Mouse (Mus musculus) ES-Bruce4 (cell line): ENCODE results near the gene Entpd7.

Experiments
- CTCF ChIP-seq: IDR thresholded peaks from one replicate; pipeline ENCODE4 v1.8.1; 2011; ENCODE audit warnings: low read depth, low read length
- EP300 ChIP-seq: IDR thresholded peaks from 2 replicates; pipeline ENCODE4 v1.6.1; 2011; ENCODE audit warnings: low read depth, low read length; ENCODE audit not compliant: insufficient read depth

- no peak for TF ChIP-seq EP300
- no peak for TF ChIP-seq CTCF
Observed at GRCm38 (mm10) chr19:43750008-43750407, 60.5 kb downstream of the Entpd7 start.
